Mouse (Mus musculus): Measurements from ENCODE around the gene Gm20777.
"Not testable (repeated sequence)": the region's sequence is repeated elsewhere in the genome, so short reads cannot be mapped to it uniquely, and the experiment has no call there.

- not testable (repeated sequence) for TF ChIP-seq CTCF (IDR thresholded peaks at IDR 0.05; ENCODE audit: borderline replicate concordance, insufficient read depth, low read length); POLR2A (IDR thresholded peaks at IDR 0.05; ENCODE audit: low read depth, low read length)
These were observed 44.0 kb downstream of the Gm20777 start for GRCm38 (mm10) chrY:10708226-10708625.

Measured in embryonic fibroblast, embryonic 13.5 days (primary cell).